Comparison of ENCODE assay signal across 14 mouse cellular contexts in the genomic region with DNA sequence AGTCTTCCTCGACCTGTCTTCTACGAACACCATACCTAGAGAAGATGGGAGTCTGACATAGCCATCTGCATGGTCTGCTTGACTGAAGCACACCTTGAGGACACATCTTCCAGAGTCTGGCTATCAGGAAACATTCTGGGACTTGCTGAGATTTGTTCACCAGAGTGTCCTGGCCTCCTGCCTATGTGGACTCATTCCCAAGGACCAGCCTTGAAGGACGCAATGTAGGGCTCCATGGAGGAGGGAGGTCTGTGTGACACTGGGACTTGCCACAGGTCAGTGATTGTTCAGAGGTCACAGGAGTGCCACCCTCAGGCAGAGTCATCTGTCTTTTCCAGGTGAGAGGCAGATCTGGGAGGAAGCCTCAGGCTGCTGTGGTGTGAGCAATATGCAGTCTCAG.
"Had no signal": no experiment of that assay in that cellular context is flagged by ENCODE, and none has a peak within 500 bp of the region (broad histone marks: within the 10 kb centered on the region; RNA-seq: fewer than 3 reads in every experiment).

No protein-coding gene starts in this region.

- H3K4me3 ChIP-seq: limb, embryonic 10.5 days; liver, embryonic 15.5 days; midbrain, embryonic 10.5 days; myocyte; neural tube, embryonic 15.5 days had no signal

- H3K4me2 ChIP-seq: liver, embryonic 11.5 days; liver, embryonic 15.5 days; neural tube, embryonic 15.5 days had no signal

- H3K36me3 ChIP-seq: limb, embryonic 10.5 days; liver, embryonic 15.5 days; midbrain, embryonic 10.5 days; neural tube, embryonic 15.5 days had no signal

- H3K27ac ChIP-seq: kidney, postnatal 0 days; limb, embryonic 10.5 days; liver, embryonic 15.5 days; midbrain, embryonic 10.5 days; neural tube, embryonic 15.5 days had no signal

- H3K27me3 ChIP-seq: neural tube, embryonic 15.5 days had no signal

- ATAC-seq: intestine, embryonic 16.5 days; lung, postnatal 0 days had no signal

- DNase-seq: lung, adult 2 months; lung, postnatal 36 days; midbrain, embryonic 14.5 days; right cerebral cortex, adult 18-20 months; right cerebral cortex, postnatal 25 days had no signal

- H3K9ac ChIP-seq: liver, embryonic 15.5 days; neural tube, embryonic 15.5 days had no signal

- H3K9me3 ChIP-seq: limb, embryonic 10.5 days; liver, embryonic 15.5 days; neural tube, embryonic 15.5 days had no signal

- H3K4me1 ChIP-seq: liver, embryonic 15.5 days; midbrain, embryonic 10.5 days; neural tube, embryonic 15.5 days had no signal
